Mouse (Mus musculus): Measurements from ENCODE around the gene 4930503B20Rik. TPM values are rescaled to one million over a fixed set of nuclear protein-coding genes. Genes with fewer than 3 reads are reported as not detected.

4930503B20Rik gene
- polyA plus RNA-seq, 2 experiments = not detected

- no peak for DNase-seq (ENCODE audit: low read depth in 3 of 3, low spot score in 3 of 3)
- no peak for ATAC-seq (ENCODE audit: insufficient read depth)
- no peak for TF ChIP-seq EP300 (IDR thresholded peaks at IDR 0.05; ENCODE audit: low read depth)
- 49% methylated on average over 4 of the region's 4 CpGs for WGBS (ENCODE audit: insufficient replicate concordance)
- Histone ChIP-seq H3K27me3 (ENCODE audit: control insufficient read depth, insufficient read depth, low read length) (no peaks in the 10 kb centered on the region; the same call in 1 of the 2 replicates), H3K4me2 (ENCODE audit: low read depth) (no peak within 1 kb of the TSS), H3K9me3 (ENCODE audit: control insufficient read depth, low read length) (no peaks in the 10 kb centered on the region), H3K4me3 (ENCODE audit: insufficient read depth in 1 of 2, low read depth in 2 of 2, low read length in 2 of 2) (no peak within 1 kb of the TSS), H3K27ac (no peak within 1 kb of the TSS), H3K36me3 (replicated peaks; ENCODE audit: control insufficient read depth, insufficient read depth, low read depth) (no peaks in the 10 kb centered on the region), H3K4me1 (replicated peaks; ENCODE audit: control insufficient read depth in 2 of 2, insufficient read depth in 2 of 2, low read length in 1 of 2) (peaks cover 4 to 8% of the 10 kb centered on the region in 2 experiments), H3K9ac (replicated peaks) (no peak within 1 kb of the TSS)
These were observed 35.6 kb downstream of the 4930503B20Rik start, which contains the start of gene Dnase2b for GRCm38 (mm10) chr3:146615496-146615895. Gene Dnase2b (minus strand): TSS chr3:146615596.

DNA sequence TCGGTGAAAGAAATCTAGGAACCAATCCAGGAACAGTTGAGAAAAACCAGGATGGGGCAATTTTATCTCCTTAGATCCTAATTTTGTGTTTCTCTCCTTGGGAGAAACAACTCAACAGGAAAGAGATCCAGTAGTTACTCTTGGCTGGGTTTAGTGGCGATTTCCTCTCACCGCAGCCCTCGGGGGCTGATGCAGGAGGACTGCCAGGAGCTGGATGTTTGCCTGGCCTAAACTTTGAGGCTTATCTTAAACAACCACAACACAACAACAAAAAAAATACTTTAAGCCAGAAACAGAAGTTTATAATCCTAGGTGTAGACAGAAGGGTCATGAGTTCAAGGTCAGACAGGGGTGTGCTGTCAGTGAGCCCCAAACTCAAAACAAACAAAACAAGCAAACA lies 39.3 kb downstream of the 4930503B20Rik start:
- 54% methylated on average over 4 of the region's 4 CpGs for WGBS (ENCODE audit: insufficient replicate concordance)
- no peaks in the 10 kb centered on the region; a peak in 1 of 4 replicates for H3K4me1 ChIP-seq (replicated peaks; ENCODE audit: control insufficient read depth in 2 of 2, insufficient read depth in 2 of 2, low read length in 1 of 2)
- H3K27me3 ChIP-seq (ENCODE audit: control insufficient read depth, insufficient read depth, low read length) = no peaks in the 10 kb centered on the region
- no peaks in the 10 kb centered on the region for H3K36me3 ChIP-seq (replicated peaks; ENCODE audit: control insufficient read depth, insufficient read depth, low read depth)
- H3K9me3 ChIP-seq (ENCODE audit: control insufficient read depth, low read length) = no peaks in the 10 kb centered on the region
- H3K4me2 ChIP-seq (ENCODE audit: low read depth) = no peak overlapping the region
- DNase-seq (ENCODE audit: low read depth in 3 of 3, low spot score in 3 of 3) (no peak), ATAC-seq (ENCODE audit: insufficient read depth) (no peak)
- no peak overlapping the region for H3K4me3 ChIP-seq (ENCODE audit: insufficient read depth in 1 of 2, low read depth in 2 of 2, low read length in 2 of 2)
- no peak overlapping the region for H3K27ac ChIP-seq
- TF ChIP-seq CTCF (IDR thresholded peaks at IDR 0.05; ENCODE audit: low read depth) = no peak
- TF ChIP-seq EP300 (IDR thresholded peaks at IDR 0.05; ENCODE audit: low read depth) = no peak
- H3K9ac ChIP-seq (replicated peaks) = no peak overlapping the region

GRCm38 (mm10) chr3:146611261-146611660 lies 39.9 kb downstream of the 4930503B20Rik start:
- no peak for TF ChIP-seq EP300 (IDR thresholded peaks at IDR 0.05; ENCODE audit: low read depth)
- TF ChIP-seq CTCF (IDR thresholded peaks at IDR 0.05; ENCODE audit: low read depth) = no peak
- H3K27ac ChIP-seq = no peak overlapping the region
- H3K36me3 ChIP-seq (replicated peaks; ENCODE audit: control insufficient read depth, insufficient read depth, low read depth) = no peaks in the 10 kb centered on the region
- H3K4me2 ChIP-seq (ENCODE audit: low read depth) = no peak overlapping the region
- 76% methylated on average over 4 of the region's 4 CpGs for WGBS (ENCODE audit: insufficient replicate concordance)
- ATAC-seq (ENCODE audit: insufficient read depth) = no peak
- no peak overlapping the region for H3K9ac ChIP-seq (replicated peaks)
- no peak overlapping the region for H3K4me3 ChIP-seq (ENCODE audit: insufficient read depth in 1 of 2, low read depth in 2 of 2, low read length in 2 of 2)
- no peaks in the 10 kb centered on the region; a peak in 1 of 4 replicates for H3K4me1 ChIP-seq (replicated peaks; ENCODE audit: control insufficient read depth in 2 of 2, insufficient read depth in 2 of 2, low read length in 1 of 2)
- no peak for DNase-seq (ENCODE audit: low read depth in 3 of 3, low spot score in 3 of 3)
- no peaks in the 10 kb centered on the region for H3K27me3 ChIP-seq (ENCODE audit: control insufficient read depth, insufficient read depth, low read length)
- H3K9me3 ChIP-seq (ENCODE audit: control insufficient read depth, low read length) = no peaks in the 10 kb centered on the region

DNA sequence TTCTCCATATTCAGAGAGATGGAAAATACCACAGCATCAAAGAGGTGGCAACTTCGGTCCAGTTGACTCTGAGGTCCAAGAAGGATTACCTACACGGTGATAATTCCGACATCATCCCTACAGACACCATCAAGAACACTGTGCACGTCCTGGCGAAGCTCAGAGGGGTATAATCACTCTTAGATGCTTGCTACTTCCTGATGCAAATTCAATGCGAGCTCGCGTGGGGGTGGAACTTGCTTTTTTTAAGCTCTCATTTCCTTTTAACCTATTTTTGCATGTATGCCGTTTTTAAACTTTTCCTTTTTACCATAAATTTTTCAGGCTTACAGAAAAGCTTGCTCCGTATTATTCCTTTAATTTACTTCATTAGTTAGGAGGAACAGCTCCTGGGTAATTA lies 40.8 kb downstream of the 4930503B20Rik start:
- Histone ChIP-seq H3K36me3 (replicated peaks; ENCODE audit: control insufficient read depth, insufficient read depth, low read depth) (no peaks in the 10 kb centered on the region), H3K9ac (replicated peaks) (no peak overlapping the region), H3K27me3 (ENCODE audit: control insufficient read depth, insufficient read depth, low read length) (no peaks in the 10 kb centered on the region), H3K4me3 (ENCODE audit: insufficient read depth in 1 of 2, low read depth in 2 of 2, low read length in 2 of 2) (no peak overlapping the region), H3K27ac (no peak overlapping the region), H3K4me1 (replicated peaks; ENCODE audit: control insufficient read depth in 2 of 2, insufficient read depth in 2 of 2, low read length in 1 of 2) (no peaks in the 10 kb centered on the region; a peak in 1 of 4 replicates), H3K9me3 (ENCODE audit: control insufficient read depth, low read length) (no peaks in the 10 kb centered on the region), H3K4me2 (ENCODE audit: low read depth) (no peak overlapping the region)
- no peak for TF ChIP-seq EP300 (IDR thresholded peaks at IDR 0.05; ENCODE audit: low read depth)
- no peak for TF ChIP-seq CTCF (IDR thresholded peaks at IDR 0.05; ENCODE audit: low read depth)
- 61% methylated on average over 10 of the region's 10 CpGs for WGBS (ENCODE audit: insufficient replicate concordance)
- DNase-seq (ENCODE audit: low read depth in 3 of 3, low spot score in 3 of 3) (no peak), ATAC-seq (ENCODE audit: insufficient read depth) (no peak)

DNA sequence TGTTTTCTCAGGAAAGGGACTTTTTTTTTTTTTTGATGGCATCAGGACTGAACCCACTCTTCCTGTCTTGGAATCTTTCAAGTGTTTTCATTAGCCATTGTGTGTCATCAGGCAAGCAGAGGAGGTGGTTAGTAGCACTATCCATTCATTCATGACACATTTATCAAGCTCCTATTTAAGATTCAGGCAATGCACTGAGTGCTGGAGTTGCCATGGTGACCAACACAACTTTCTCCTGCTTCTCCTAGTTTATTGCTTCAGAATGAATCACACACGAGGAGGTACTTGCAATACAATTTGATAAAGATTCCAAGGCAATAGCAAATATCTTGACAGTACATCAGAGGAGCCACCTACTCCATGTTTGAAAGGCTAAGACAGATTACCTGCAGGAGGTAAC lies 43.7 kb downstream of the 4930503B20Rik start:
- H3K4me3 ChIP-seq (ENCODE audit: insufficient read depth in 1 of 2, low read depth in 2 of 2, low read length in 2 of 2) = no peak overlapping the region
- H3K4me1 ChIP-seq (replicated peaks; ENCODE audit: control insufficient read depth in 2 of 2, insufficient read depth in 2 of 2, low read length in 1 of 2) = no peaks in the 10 kb centered on the region
- no peak overlapping the region for H3K4me2 ChIP-seq (ENCODE audit: low read depth)
- no peak overlapping the region for H3K9ac ChIP-seq (replicated peaks)
- ATAC-seq (ENCODE audit: insufficient read depth) = no peak
- no peaks in the 10 kb centered on the region for H3K9me3 ChIP-seq (ENCODE audit: control insufficient read depth, low read length)
- WGBS (ENCODE audit: insufficient replicate concordance) = 26% methylated on average over 1 of the region's 1 CpGs
- no peak for DNase-seq (ENCODE audit: low read depth in 3 of 3, low spot score in 3 of 3)
- no peaks in the 10 kb centered on the region for H3K27me3 ChIP-seq (ENCODE audit: control insufficient read depth, insufficient read depth, low read length)
- no peak overlapping the region for H3K27ac ChIP-seq
- no peaks in the 10 kb centered on the region for H3K36me3 ChIP-seq (replicated peaks; ENCODE audit: control insufficient read depth, insufficient read depth, low read depth)
- TF ChIP-seq EP300 (IDR thresholded peaks at IDR 0.05; ENCODE audit: low read depth) (no peak), CTCF (IDR thresholded peaks at IDR 0.05; ENCODE audit: low read depth) (no peak)
